In the genomic region with DNA sequence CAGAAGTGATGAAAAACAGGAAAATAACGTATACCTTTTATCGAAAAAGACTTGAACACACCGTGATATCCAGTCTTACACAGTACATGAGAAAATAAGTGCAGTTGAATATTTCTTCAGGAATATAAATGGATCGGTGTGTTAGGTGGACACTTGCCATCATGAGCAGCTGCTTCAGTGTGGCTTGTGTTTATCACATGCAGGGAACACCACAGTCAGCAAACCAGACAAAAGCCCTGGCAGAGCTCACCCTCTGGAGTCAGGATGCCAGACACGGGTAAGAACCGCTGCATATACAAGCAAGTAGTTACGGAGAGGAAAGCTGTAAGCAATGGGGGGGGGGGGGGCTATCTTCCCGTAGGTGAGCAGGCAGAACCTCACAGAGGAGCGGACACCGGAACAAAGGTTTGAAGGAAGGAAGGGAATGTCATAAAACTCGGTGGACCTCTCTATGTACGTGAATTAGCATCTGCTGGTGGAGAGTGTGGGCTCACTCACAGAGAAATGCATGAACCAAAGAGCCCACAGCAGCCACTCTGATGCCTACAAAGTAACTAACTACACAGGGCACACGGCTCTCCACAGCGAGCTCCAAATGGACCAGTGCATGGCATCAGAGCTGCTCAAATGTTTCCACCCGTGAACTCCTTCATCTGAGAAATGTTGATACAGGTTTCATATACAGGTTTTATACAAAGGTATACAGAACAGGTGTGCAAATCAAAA, we compare ENCODE assay signal across 10 mouse cellular contexts. TPM values are rescaled to one million over a fixed set of nuclear protein-coding genes. Genes with fewer than 3 reads are reported as not detected.
DNase-seq lines count a peak whose midpoint lies in the region; ATAC-seq lines count a peak whose summit lies in the region.
"Had no signal": no experiment of that assay in that cellular context is flagged by ENCODE, and none has a peak within 500 bp of the region (broad histone marks: within the 10 kb centered on the region; RNA-seq: fewer than 3 reads in every experiment).

No protein-coding gene starts in this region.

- DNase-seq in heart, adult 11 months, result peak; percentile 93
- DNase-seq in brain, adult 2 months (ENCODE audit: low read depth, low spot score), result peak; percentile 56
- DNase-seq in cerebellum, postnatal 25 days, result peak; percentile 30 to 44
- DNase-seq in kidney, postnatal 10 days, result no peak
- DNase-seq in ovary, adult 18-20 months (ENCODE audit: low spot score), result no peak
- DNase-seq: kidney, postnatal 25 days; lung, embryonic 14.5 days had no signal

- peaks cover 22% of the 10 kb centered on the region for H3K4me1 ChIP-seq in heart, embryonic 12.5 days (replicated peaks)
- H3K4me1 ChIP-seq in midbrain, embryonic 13.5 days (replicated peaks), result no peaks in the 10 kb centered on the region

- H3K9ac ChIP-seq in heart, embryonic 12.5 days, result no peak overlapping the region
- H3K9ac ChIP-seq in midbrain, embryonic 13.5 days (replicated peaks), result no peak overlapping the region
- H3K9ac ChIP-seq: lung, embryonic 14.5 days had no signal

- no peaks in the 10 kb centered on the region for H3K36me3 ChIP-seq in heart, embryonic 12.5 days
- no peaks in the 10 kb centered on the region for H3K36me3 ChIP-seq in midbrain, embryonic 13.5 days

- no peaks in the 10 kb centered on the region for H3K27me3 ChIP-seq in heart, embryonic 12.5 days (replicated peaks)
- H3K27me3 ChIP-seq in midbrain, embryonic 13.5 days, result no peaks in the 10 kb centered on the region

- H3K4me2 ChIP-seq in heart, embryonic 12.5 days, result no peak overlapping the region
- H3K4me2 ChIP-seq in midbrain, embryonic 13.5 days (replicated peaks), result no peak overlapping the region
- H3K4me2 ChIP-seq: lung, embryonic 14.5 days had no signal

- H3K4me3 ChIP-seq in heart, embryonic 12.5 days, result no peak overlapping the region
- no peak overlapping the region for H3K4me3 ChIP-seq in midbrain, embryonic 13.5 days (replicated peaks)

- 83% methylated on average over 15 of the region's 15 CpGs for WGBS in heart, embryonic 12.5 days
- 86% methylated on average over 15 of the region's 15 CpGs for WGBS in midbrain, embryonic 13.5 days

- no peaks in the 10 kb centered on the region for H3K9me3 ChIP-seq in heart, embryonic 12.5 days (replicated peaks)
- no peaks in the 10 kb centered on the region for H3K9me3 ChIP-seq in midbrain, embryonic 13.5 days

- no peak overlapping the region for H3K27ac ChIP-seq in heart, embryonic 12.5 days (ENCODE audit: poor library complexity, severe bottlenecking)
- no peak overlapping the region for H3K27ac ChIP-seq in midbrain, embryonic 13.5 days

- ATAC-seq in heart, embryonic 12.5 days (ENCODE audit: insufficient number of reproducible peaks, low FRiP score), result no peak
- peak; percentile 44; the same call in 1 of the 2 replicates for ATAC-seq in midbrain, embryonic 13.5 days
- ATAC-seq: CD4-positive, CD25-positive, alpha-beta regulatory T cell, adult 4 months had no signal

RNA-seq across cellular contexts. Expression of a gene that starts 51.8 kb away (rescaled TPM):
- 24.4 and 25.5 TPM in 2 replicates for polyA plus RNA-seq in heart, embryonic 12.5 days (2016; fragmentation: Nextera tagmentation; extraction: Ambion mirVana)
- 18.3 and 19.4 TPM in 2 replicates for polyA plus RNA-seq in midbrain, embryonic 13.5 days (2015; fragmentation: Nextera tagmentation; extraction: Ambion mirVana)

Comparison
In these comparisons a context has a peak if more than half of its experiments do, and no peak if none do; other contexts are left out.
1. DNase-seq: peak in heart, adult 11 months (single experiment), brain, adult 2 months (single experiment) and cerebellum, postnatal 25 days (2 of 2); none in kidney, postnatal 10 days (single experiment) and ovary, adult 18-20 months (single experiment).